Mouse (Mus musculus) frontal cortex, postnatal 10 days (tissue): ENCODE results near the gene Tas2r144.

Experiments used
- DNase-seq, 2 experiments: peaks; one replicate each; pipeline ENCODE4 v3.0.0; 2022; ENCODE audit warnings: low spot score in 2 of 2, mixed read lengths in 1 of 2

The Tas2r144 gene

GRCm38 (mm10) chr6:42215028-42215427, at the start of gene Tas2r144:
TSS of gene Tas2r144 (plus strand) at chr6:42215328.
- no peak for DNase-seq

GRCm38 (mm10) chr6:42182462-42182861, 32.7 kb upstream of the Tas2r144 start:
- peak in 1 of 2 experiments; percentile 13 for DNase-seq

- no peak for DNase-seq
These were observed 28.9 kb upstream of the Tas2r144 start for GRCm38 (mm10) chr6:42186230-42186629.

- DNase-seq = peak in 1 of 2 experiments; percentile 17
These were observed 17.4 kb upstream of the Tas2r144 start for GRCm38 (mm10) chr6:42197710-42198109.

- DNase-seq = no peak
These were observed 15.6 kb upstream of the Tas2r144 start for GRCm38 (mm10) chr6:42199498-42199897.

- DNase-seq = no peak
These were observed 7.2 kb downstream of the Tas2r144 start for GRCm38 (mm10) chr6:42222286-42222685.

- no peak for DNase-seq
These were observed 9.9 kb downstream of the Tas2r144 start for GRCm38 (mm10) chr6:42225046-42225445.

- DNase-seq = peak in 1 of 2 experiments; percentile 42
These were observed 12.3 kb downstream of the Tas2r144 start for GRCm38 (mm10) chr6:42227240-42228101.

- no peak for DNase-seq
These were observed 14.5 kb downstream of the Tas2r144 start for GRCm38 (mm10) chr6:42229610-42230009.

GRCm38 (mm10) chr6:42231191-42231590, 16.1 kb downstream of the Tas2r144 start:
- peak in 1 of 2 experiments; percentile 27 for DNase-seq

GRCm38 (mm10) chr6:42237276-42237805, 22.2 kb downstream of the Tas2r144 start:
- no peak for DNase-seq

- DNase-seq = no peak
These were observed 26.4 kb downstream of the Tas2r144 start for GRCm38 (mm10) chr6:42241311-42242045.

- DNase-seq = peak; percentile 45 to 65
These were observed 30.7 kb downstream of the Tas2r144 start, which contains the start of gene Gstk1 for GRCm38 (mm10) chr6:42245711-42246353. TSS of gene Gstk1 (plus strand) at chr6:42245935.

- no peak for DNase-seq
These were observed 32.0 kb downstream of the Tas2r144 start for GRCm38 (mm10) chr6:42247173-42247572.

- no peak for DNase-seq
These were observed 32.9 kb downstream of the Tas2r144 start for GRCm38 (mm10) chr6:42247981-42248380.

GRCm38 (mm10) chr6:42251791-42252190, 36.7 kb downstream of the Tas2r144 start:
- no peak for DNase-seq

- no peak for DNase-seq
These were observed 38.0 kb downstream of the Tas2r144 start for GRCm38 (mm10) chr6:42253103-42253502.

- peak in 1 of 2 experiments; percentile 26 for DNase-seq
These were observed 42.3 kb downstream of the Tas2r144 start for GRCm38 (mm10) chr6:42257303-42257863.

- no peak for DNase-seq
These were observed 45.3 kb downstream of the Tas2r144 start for GRCm38 (mm10) chr6:42260430-42260829.

- DNase-seq = no peak
These were observed 46.5 kb downstream of the Tas2r144 start, which contains the start of gene Tmem139 for GRCm38 (mm10) chr6:42261524-42262170. TSS of gene Tmem139 (plus strand) at chr6:42261970.
